Mouse (Mus musculus): ENCODE measurements at regions not wholly inside any gene's neighbourhood (a gene's known extent, or its start where the extent isn't known, plus 50 kb on each side); places are given as distances from the start of the nearest gene placed in this dataset.

GRCm38 (mm10) chr1:128837361-128837760 lies 245.3 kb upstream of the Cxcr4 start:
- ATAC-seq (replicated peaks; ENCODE audit: insufficient number of reproducible peaks, low FRiP score, low TSS enrichment, poor library complexity, severe bottlenecking), result no peak

DNA sequence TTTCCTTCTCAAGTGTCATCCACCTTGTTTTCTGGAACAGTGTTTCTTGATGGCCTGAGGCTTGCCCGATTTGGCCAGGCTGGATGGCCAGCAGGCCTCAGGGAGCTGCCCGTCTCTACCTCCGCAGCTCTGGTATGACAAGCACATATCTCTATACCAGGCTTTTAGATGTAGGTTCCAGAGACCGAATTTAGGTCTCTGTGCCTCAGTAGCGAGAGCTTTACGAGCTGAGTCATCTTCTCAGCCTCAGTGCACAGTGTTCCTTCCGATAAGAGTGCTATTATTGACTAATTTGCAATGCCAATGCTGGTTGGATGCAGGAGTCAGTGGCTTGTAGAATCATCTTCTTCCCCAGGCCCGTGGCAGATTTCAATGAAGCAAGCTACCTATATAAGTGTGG lies 243.4 kb upstream of the Cxcr4 start:
- ATAC-seq (replicated peaks; ENCODE audit: insufficient number of reproducible peaks, low FRiP score, low TSS enrichment, poor library complexity, severe bottlenecking), result no peak

DNA sequence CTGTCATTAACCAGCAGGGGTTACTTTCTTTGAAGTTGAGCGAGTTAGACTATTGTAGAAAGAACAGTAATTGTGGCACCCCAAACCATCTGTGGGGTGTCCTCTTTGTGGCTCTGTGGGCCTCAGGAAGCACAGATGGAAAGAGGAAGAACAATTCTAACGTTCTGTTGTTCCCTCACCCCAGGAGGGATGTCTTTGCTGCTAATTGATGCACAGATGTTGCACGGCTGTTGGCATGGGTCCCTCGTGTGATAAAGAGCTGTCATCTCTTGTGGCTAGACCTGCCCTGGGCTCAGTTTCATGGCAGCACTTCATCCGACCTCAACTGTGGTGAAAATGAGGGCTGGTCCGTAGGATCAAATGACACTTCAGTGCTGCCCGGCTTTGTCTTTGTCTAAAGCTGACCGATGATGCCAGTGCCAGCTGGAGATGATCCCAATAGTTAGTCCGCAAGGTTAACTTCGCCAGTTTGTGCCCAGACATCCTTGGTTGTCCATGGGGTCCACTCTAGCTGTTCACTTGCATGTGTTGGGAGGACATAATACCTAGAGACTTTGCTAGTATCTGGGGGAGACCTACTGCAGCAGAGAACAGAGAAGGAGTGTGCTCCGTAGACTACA lies 241.1 kb upstream of the Cxcr4 start:
- no peak for ATAC-seq (replicated peaks; ENCODE audit: insufficient number of reproducible peaks, low FRiP score, low TSS enrichment, poor library complexity, severe bottlenecking)

DNA sequence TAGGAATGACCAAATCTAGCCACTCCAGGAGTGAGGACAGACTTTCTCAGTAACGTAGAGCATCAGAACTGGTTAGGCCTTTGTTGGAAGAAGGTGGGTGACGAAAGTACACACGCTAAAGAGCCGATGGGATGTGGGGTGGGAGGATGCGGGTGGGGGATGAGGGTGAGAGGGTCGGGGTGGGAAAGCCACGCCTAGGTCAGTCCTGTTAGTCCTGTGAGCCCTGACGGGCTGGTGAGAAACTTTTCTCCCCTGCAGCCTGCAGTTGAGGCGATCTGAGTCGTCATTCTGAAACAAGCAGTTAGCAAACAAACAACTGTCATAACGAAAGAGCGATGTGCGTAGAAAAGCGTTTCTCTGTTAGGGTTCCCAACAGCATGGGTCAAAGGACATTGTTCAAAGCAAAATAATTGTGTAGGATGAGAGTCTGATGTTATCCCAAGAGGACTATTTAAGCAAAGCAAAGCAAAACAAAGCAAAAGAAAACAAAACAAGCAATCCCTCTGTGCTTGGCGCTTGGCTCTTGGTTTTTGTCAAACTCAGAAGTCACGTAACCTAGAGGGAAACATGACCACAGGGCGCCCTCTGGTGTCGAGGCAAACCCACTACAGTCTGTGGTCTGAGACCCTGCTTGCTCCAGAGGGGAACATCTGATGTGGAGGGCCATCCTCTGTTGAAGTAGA lies 240.2 kb upstream of the Cxcr4 start:
- ATAC-seq (replicated peaks; ENCODE audit: insufficient number of reproducible peaks, low FRiP score, low TSS enrichment, poor library complexity, severe bottlenecking), result peak; percentile 72

DNA sequence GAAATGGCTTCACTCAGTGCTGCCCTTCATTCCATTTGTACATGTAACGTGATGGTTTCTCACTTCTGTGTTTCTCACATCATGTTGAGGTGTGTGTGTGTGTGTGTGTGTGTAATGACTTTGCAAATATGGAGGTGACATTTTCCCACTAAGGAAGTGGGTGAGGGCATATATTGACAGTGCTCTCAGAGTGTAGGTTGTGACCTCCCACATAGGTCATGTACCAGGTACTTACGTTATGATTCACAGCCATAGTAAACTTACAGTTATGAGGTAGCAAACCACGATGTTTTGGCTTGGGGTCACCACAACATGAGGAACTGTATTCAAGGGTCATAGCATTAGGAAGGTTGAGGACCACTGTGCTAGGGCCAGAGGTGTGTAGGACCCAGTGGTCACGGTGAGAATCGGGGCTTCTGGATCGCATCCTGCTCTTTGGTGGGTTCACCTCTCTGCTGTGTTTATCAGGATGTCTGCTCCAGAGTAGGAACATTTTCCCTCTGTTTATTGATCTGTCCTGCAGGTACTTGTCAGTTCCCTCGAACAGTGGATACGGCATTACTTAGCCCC lies 238.7 kb upstream of the Cxcr4 start:
- no peak for ATAC-seq (replicated peaks; ENCODE audit: insufficient number of reproducible peaks, low FRiP score, low TSS enrichment, poor library complexity, severe bottlenecking)

- no peak for ATAC-seq (replicated peaks; ENCODE audit: insufficient number of reproducible peaks, low FRiP score, low TSS enrichment, poor library complexity, severe bottlenecking)
Measured at GRCm38 (mm10) chr1:128829536-128829935, 237.4 kb upstream of the Cxcr4 start.

DNA sequence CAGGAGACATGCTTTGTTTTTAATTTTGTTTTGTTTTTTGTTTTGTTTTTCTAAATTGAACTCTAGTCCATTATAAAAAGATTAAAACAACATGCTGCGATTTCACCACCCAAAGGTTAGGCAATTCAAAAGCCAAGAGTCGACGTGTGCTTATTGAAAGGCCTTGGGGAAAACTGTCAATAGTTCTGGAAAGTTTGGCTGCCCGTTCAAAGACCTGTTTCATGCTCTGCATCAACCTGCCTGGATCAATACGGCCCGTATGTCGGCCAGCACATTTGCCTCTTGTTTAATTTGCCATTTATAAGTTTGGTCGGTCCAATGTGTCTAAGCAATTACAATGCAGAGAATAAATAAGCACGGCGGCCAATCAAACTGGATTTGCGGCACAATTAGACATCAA lies 234.3 kb upstream of the Cxcr4 start:
- no peak for ATAC-seq (replicated peaks; ENCODE audit: insufficient number of reproducible peaks, low FRiP score, low TSS enrichment, poor library complexity, severe bottlenecking)

GRCm38 (mm10) chr1:128824916-128825683 lies 233.0 kb upstream of the Cxcr4 start:
- 0 out of 2 replicates have a peak, but pooled peaks have one; percentile 10 for ATAC-seq (replicated peaks; ENCODE audit: insufficient number of reproducible peaks, low FRiP score, low TSS enrichment, poor library complexity, severe bottlenecking)

DNA sequence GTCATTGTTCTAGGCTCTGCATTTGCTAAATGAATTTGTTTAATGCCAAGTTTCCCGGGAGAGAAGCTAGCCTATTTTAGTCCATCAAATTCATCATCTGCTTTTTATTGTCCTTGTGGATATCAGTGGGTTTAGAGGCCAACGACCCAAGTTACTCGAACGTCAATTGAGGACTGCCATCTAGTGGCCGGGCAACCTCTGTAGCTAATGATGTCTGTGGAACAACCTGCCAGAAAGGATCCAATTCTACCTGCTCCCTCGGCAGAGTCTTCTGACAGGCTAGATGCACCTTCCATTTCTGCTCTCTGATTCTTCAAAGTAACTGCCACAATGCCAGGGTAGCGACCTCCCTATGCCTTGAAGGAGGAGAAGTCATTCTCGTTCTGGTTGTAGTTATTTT lies 232.1 kb upstream of the Cxcr4 start:
- peak; percentile 36; the same call in 1 of the 2 replicates for ATAC-seq (replicated peaks; ENCODE audit: insufficient number of reproducible peaks, low FRiP score, low TSS enrichment, poor library complexity, severe bottlenecking)

DNA sequence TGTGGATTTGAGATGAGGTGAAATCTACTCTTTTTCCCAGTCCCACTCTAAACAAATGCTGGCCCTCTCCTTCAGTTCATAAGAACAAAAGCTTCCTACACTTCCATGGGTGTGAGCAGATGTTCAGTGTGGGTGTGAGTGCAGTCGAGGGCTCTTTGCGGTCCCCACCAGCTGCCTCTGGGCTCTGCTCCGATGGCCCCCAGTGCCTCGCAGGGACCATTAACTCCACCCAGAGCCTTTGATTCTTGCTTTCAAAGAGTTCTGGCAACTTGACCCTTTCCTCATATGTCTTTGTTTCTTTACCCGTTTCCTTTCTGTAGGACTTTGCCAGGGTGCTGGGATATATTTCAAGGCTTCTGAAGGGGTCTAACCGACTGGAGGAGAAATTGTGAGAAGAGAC lies 229.9 kb upstream of the Cxcr4 start:
- ATAC-seq (replicated peaks; ENCODE audit: insufficient number of reproducible peaks, low FRiP score, low TSS enrichment, poor library complexity, severe bottlenecking), result no peak

DNA sequence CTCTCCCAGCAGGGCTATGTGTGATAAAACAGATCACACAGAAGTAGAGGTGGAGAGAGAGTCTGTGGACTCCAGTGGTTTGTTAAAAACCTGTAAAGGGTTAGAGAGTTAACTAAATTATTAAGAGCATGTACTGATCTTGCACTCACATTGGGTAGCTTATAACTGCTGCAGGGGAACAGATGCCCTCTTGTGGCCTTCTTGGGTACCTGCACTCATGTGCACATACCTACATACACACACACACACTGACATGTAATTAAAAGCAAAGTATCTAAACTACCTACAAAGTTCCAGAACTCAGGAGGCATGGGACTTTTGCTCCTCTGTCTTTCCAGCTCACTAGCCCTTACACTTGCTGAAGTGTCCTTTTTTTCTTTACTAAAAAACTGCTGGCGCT lies 228.4 kb upstream of the Cxcr4 start:
- no peak for ATAC-seq (replicated peaks; ENCODE audit: insufficient number of reproducible peaks, low FRiP score, low TSS enrichment, poor library complexity, severe bottlenecking)

GRCm38 (mm10) chr1:128819611-128820010 lies 227.5 kb upstream of the Cxcr4 start:
- ATAC-seq (replicated peaks; ENCODE audit: insufficient number of reproducible peaks, low FRiP score, low TSS enrichment, poor library complexity, severe bottlenecking), result no peak

- ATAC-seq (replicated peaks; ENCODE audit: insufficient number of reproducible peaks, low FRiP score, low TSS enrichment, poor library complexity, severe bottlenecking), result no peak
Measured at GRCm38 (mm10) chr1:128813379-128813778, 221.3 kb upstream of the Cxcr4 start.

DNA sequence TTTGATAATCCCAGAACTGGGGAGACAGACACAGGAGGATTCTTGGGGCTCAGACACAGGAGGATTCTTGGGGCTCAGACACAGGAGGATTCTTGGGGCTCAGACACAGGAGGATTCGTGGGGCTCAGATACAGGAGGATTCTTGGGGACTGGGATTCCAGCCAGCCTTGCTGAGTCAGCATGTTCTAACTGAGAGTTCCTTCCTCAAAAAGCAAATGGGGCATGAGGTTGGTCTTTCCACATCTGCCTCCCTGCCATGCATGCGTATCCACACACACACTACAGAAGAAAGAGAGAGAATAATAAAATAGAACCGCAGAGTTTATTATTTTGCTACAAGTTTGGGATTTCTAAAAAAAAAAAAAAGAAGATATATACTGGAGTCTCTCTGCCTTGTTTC lies 218.8 kb upstream of the Cxcr4 start:
- peak; percentile 63 for ATAC-seq (replicated peaks; ENCODE audit: insufficient number of reproducible peaks, low FRiP score, low TSS enrichment, poor library complexity, severe bottlenecking)

DNA sequence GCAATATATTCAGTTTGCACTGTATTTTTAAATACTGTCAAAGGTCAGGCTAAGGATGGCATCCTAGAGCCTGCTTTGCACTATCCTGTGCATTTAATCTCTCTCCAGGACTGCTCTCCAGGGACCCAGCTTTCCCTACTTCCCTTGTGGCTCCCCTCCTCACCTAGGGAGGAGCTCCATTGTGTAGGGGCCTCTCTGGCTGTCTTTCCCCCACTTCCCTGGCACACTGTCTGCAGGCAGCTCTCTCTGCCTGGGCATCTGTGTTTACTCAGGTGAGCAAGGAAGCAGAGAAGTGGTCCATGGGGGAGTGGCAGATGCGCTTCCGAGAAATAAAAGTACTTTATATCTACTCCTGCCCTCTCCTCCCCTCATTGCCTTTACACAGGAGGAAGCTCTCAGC lies 218.0 kb upstream of the Cxcr4 start:
- ATAC-seq (replicated peaks; ENCODE audit: insufficient number of reproducible peaks, low FRiP score, low TSS enrichment, poor library complexity, severe bottlenecking), result no peak

DNA sequence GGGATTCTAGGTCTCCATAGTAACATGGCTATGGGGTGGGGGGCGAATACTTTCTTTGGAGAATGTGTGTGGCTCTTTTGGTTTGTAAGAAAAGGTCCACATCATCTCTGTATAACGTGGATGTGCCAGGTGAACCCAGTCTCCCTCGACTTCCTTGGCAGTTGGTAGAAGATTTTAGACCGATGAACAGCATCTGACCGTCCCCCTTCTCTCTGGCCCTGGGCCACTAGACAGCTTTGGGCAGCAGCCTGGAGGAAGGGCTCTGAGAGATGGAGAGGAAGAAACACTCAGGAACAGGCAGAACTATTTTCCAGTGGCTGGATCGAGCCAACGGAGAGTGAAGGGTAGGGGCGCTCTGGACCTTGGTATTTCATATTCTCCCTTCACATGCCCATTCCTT lies 217.5 kb upstream of the Cxcr4 start:
- ATAC-seq (replicated peaks; ENCODE audit: insufficient number of reproducible peaks, low FRiP score, low TSS enrichment, poor library complexity, severe bottlenecking), result no peak

DNA sequence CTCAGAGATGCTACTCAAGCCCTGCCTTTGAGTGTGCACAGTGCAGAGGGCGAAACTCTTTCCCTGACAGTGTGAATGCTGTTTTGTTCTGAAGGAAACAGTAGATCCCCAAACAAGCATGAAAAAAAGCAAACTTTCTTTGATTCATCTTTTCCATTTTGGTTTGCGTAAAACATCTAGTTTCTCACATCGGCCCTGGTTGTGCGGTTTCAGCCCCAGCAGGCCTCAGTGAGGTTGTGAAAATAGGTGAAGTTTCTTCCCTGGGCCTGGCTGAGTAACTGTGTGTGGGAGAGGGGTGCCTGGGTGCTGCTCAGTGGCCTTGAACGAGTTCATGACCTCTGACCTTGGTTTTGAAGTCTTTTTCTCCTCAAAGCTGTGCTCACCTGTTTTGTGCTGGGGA lies 216.5 kb upstream of the Cxcr4 start:
- no peak for ATAC-seq (replicated peaks; ENCODE audit: insufficient number of reproducible peaks, low FRiP score, low TSS enrichment, poor library complexity, severe bottlenecking)

DNA sequence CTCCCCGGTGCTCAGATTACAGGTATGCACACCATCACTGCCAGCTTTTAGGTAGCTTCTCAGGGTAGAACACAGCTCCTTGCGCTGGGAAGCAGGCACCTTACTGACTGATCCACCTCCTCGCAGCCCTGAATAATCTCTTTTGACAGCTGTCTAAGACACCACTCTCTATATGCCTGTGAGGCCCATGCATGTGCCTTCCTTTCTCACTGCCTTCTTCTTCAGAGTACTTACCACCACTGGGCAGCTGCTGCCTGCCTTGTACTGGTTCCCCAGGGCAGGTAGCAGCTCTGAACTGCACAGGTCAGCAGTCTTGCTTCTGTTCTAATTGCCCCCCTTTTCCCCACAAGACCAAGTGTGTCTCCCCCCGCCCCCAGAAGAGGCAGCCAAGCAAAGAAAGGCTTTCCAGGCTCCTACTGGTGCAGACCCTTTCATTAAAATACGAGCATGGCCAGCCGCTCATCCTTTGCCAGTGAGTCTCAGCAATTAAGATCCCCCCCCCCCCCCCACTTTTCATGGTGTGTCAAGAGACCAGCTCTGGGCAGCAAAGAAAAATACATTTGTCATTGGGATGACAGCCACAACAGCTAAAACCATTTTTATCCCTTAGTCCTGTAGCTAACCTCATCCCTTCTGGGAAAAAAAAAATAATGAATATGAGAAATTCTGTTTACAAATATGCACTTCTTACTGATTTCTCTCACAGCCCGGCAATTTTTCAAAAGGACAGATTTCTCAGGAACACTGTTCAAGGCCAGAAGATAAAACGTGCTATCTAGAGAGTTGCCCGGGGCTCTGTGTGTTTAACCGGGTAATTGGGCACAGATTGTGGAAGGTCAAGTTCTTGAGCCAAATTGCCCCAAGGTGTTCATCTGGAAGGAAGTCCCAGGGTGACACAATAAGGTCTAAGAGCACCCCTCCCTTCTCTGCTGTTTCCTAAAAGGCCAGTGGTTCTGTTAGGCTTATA lies 213.9 kb upstream of the Cxcr4 start:
- ATAC-seq (replicated peaks; ENCODE audit: insufficient number of reproducible peaks, low FRiP score, low TSS enrichment, poor library complexity, severe bottlenecking), result no peak

Measured in monocyte, adult 5-6 weeks (primary cell).